Mouse (Mus musculus) heart, postnatal 0 days (tissue): ENCODE measurements around the gene Acvr1b.

Source experiments
- CTCF ChIP-seq: IDR thresholded peaks from 2 replicates; pipeline ENCODE4 v1.5.1; 2016; ENCODE audit warnings: antibody characterized with exemption, control low read depth, low read depth
- EP300 ChIP-seq: IDR thresholded peaks from 2 replicates; pipeline ENCODE4 v1.6.1; 2016; ENCODE audit warnings: antibody characterized with exemption, low read depth

GRCm38 (mm10) chr15:101200777-101201295 is 27.0 kb downstream of the Acvr1b start:
- no peak for TF ChIP-seq CTCF
- no peak for TF ChIP-seq EP300
